Mouse (Mus musculus) ovary, adult 18-20 months (tissue): ENCODE results near the gene Polr3c.
"Not testable (repeated sequence)": the region's sequence is repeated elsewhere in the genome, so short reads cannot be mapped to it uniquely, and the experiment has no call there.

Experiments used
- DNase-seq: peaks from one replicate; pipeline ENCODE4 v3.0.0; 2022; ENCODE audit warnings: low spot score, mixed read lengths

Polr3c gene

GRCm38 (mm10) chr3:96707903-96708683 lies 19.3 kb downstream of the Polr3c start, which contains the start of gene Nudt17:
Gene Nudt17, minus strand, starts transcription at chr3:96708562.
- DNase-seq: peak; percentile 50

DNA sequence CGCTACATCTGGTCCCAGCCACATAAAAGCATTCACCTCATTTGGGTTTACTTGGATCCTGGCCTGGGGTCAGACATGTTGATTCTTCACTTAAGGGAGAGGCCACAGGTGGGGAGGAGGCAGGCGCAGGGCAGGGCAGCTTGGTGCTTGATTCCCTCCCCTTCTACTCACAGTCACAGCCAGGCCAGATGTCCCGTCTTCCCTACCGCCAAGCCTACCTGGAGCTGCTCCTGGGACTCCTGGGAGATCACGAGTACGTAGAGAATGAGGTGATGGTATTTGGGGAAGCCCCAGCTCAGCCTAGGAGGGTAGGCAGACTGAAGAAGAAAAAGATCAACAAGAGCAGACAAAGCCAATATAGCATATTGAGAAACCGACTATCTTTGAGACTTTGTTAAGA lies 20.4 kb downstream of the Polr3c start:
- DNase-seq: no peak

- no peak for DNase-seq
Measured at GRCm38 (mm10) chr3:96706217-96706616, 21.2 kb downstream of the Polr3c start.

DNA sequence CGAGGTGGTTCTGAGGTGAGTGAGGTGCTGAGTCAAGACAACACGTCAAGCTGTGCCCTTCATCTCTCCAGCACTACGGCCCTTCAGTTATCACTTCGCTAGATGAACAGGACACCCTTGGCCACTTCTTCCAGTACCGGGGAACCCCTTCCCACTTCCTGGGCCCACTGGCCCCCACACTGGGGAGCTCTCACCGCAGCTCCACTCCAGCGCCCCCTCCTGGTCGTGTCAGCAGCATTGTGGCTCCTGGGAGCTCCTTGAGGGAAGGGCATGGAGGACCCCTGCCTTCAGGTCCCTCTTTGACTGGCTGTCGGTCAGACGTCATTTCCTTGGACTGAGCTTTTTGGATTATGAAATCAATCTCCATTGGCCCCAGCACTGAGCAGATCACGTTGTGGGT lies 22.6 kb downstream of the Polr3c start:
- DNase-seq: no peak

- no peak for DNase-seq
Measured at GRCm38 (mm10) chr3:96701003-96701402, 26.4 kb downstream of the Polr3c start.

DNA sequence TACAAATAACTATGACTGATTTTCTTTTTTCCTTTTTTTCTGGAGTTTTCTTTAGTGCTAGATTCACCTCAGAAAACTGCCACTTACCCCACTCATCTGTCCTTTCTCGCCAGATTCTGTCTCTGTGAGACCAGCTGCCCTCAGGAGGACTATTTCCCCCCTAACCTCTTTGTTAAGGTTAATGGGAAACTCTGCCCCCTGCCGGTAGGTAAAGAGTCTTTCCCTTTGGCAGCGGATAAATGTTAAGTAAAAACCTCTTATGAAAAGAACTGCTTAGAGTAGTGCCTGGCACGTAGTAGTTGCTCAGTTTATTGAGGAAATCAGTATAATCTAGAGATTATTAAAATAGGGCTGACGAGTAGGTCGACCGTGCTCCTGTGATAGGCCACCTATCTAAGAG lies 27.1 kb downstream of the Polr3c start:
- DNase-seq: no peak

DNA sequence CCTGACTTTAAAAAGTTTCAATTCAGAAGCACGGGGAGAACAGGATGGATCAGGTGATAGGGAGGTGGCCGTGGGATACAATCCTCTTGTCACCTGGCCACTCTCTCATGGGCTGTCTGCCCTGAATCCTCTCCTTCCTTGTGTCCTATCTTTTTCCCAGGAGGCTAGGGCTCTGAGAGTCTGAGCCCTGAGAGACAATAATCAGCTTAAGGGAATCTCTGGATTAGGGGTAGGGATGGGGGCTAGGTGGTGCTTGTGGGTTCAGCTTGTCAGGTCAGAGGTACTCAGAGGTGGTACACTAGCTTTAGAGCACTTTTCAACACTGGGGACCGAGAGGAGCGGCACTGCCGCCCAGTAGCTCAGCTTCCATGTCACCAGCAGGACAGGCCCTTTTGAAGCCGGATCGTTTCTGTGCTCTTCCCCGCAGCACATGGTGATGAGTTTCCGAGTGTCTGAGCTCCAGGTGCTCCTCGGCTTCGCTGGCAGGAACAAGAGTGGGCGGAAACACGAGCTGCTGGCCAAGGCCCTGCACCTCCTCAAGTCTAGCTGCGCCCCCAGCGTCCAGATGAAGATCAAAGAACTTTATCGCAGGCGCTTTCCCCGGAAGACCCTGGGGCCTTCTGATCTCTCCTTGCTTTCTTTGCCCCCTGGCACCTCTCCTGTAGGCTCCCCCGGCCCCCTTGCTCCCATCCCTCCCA lies 28.3 kb downstream of the Polr3c start:
- DNase-seq: no peak

DNA sequence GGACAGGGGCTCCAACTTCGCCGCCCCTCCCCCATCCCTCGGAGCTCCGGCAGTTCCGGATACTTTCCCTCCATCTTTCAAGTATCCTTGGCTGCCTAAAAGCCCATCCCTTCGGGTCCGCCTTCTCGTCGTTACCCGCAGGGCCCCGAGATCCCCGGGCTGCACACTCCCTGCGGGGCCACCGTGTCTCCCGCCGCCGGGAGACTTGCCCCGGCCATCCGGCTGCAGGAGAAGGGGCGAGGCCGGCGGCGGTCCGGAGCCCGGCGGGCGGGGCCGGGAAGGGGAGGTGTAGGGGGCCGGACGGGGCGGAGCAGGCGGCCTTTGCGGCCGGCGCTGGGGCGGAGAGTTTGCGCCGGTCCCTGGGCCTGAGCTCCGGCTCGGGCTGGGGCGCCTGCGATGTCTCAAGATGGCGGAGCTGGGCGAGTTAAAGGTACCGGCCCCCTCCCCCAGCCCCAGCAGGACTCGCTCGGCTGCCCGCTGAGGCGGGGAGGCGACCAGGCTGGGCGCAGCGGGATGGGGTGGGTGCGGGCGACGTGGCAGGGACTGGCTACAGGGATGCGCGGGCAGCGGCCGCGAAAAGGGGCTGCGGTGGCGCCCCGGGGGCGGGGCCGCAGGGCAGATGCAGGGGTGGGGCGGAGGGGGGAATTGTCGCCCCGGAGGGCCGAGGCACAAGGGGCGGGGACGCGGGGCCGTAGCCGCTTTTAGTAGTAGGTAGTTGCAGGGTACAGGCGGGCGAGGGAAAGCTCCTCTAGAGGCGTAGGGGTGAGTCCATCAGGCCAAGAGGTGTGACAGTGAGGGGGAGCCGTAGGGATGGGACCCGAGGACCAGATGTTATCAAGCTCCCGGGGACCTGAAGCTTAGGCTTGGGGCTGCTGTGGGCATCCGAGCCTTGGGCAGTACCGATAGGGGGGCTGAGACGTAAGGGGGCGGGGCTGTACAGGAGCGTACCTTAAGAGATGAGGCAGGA lies 30.4 kb downstream of the Polr3c start:
- DNase-seq: peak; percentile 88

GRCm38 (mm10) chr3:96696198-96696765 lies 31.1 kb downstream of the Polr3c start, which contains the start of gene Pias3:
Gene Pias3, plus strand, starts transcription at chr3:96696384.
- peak; percentile 86 for DNase-seq

DNA sequence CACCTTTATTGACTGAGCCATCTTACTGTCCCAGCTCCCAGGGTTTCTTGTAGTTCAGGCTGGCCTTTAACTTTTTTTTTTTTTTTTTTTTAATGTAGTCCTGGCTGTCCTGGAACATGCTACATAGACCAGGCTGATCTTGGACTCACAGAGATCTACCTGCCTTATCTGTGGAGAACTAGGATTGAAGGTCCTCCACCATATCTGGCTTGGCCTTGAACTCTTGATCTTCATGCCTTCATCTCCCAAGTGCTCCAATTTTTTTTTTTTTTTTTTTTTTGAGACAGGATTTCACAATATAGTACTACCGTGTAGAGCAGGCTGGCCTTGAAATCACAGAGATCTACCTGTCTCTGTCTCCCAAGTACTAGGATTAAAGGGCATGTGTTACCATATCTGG lies 33.8 kb downstream of the Polr3c start:
- DNase-seq: no peak

- no peak for DNase-seq
Measured at GRCm38 (mm10) chr3:96692506-96692905, 34.9 kb downstream of the Polr3c start.

DNA sequence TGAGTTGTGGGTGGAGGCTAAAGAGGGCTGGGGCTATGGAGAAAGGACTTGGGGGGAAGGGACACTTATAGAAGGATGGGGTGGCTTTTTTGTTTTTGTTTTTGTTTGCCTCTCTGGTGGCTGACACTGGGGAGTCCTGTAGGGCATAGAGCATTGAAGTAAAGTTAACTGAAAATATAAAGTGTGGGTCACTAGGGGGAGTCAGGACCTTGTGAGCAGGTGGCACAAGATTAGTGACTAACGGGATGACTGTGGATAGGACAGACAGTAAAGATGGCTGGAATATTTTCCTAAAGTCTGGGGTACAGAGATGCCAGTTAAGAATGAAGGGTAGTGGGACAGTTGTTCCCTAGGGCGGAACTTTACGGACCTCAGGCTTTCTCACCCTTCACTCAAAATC lies 37.1 kb downstream of the Polr3c start:
- no peak for DNase-seq

DNA sequence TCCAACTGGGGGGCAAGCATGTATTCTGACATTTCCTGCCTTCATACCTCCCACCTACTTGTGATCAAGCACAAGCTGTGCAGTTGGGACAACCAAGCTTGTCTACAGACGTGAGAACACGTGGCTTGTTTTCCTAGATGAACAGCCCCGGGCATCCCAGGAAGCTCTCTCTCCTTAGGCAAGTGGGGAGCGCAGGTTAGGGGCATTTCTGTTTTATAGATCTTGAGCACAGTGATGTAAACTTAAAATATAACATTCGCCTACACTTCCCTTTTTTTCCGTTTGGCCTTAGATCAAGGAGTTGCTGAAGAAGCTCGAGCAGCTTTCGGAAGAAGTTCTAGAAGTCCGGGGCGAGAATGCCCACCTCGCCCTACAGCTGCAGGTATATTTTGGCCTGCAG lies 38.6 kb downstream of the Polr3c start:
- no peak for DNase-seq

DNA sequence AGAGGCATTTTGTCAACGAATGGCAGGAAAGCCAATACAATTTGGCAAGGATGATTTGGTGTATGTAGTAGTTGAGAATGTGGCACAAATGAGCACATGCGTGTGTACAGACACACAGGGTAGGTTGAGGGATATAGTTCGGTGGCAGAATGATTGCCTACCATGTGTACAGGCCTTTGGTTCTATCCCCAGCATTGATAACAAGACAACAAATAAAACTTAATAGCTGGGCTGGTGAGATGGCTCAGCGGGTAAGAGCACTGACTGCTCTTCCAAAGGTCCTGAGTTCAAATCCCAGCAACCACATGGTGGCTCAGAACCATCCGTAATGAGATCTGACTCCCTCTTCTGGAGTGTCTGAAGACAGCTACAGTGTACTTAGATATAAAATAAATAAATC lies 41.4 kb downstream of the Polr3c start:
- not testable (repeated sequence) for DNase-seq

DNA sequence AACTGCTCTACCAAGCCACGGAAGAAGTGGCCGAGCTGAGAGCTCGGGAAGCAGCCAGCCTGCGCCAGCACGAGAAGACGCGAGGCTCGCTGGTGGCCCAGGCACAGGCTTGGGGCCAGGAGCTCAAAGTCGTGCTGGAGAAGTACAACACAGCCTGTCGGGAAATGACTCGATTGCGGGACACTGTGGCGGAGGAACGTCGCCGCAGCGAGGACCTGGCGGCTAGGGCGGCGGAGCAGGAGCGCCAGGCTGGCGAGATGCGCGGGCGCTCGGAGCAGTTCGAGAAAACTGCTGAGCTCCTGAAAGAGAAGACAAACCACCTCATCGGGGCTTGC lies 42.6 kb downstream of the Polr3c start:
- DNase-seq: no peak

GRCm38 (mm10) chr3:96684151-96684821 lies 43.1 kb downstream of the Polr3c start:
- DNase-seq: peak; percentile 83

DNA sequence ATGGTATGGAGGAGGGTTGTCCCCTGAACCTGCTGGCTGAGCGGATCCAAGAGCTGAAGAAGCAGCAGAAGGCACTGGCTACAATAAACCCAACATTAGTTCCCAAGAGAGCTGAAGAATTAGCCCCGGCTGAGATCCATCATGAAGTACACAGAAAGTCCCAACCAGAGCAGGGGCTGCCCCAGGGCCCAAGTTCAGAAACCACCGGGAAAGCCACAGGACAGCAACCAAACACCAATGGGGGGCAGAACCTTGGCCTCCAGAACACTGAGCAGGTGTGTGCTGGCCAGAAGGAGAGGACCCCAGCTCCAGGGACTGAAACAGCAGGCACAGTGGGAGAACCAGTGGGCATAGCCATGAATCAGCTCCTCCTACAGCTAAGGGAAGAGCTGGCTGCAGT lies 43.9 kb downstream of the Polr3c start:
- DNase-seq: no peak

- no peak for DNase-seq
Measured at GRCm38 (mm10) chr3:96680269-96680956, 47.0 kb downstream of the Polr3c start.

DNA sequence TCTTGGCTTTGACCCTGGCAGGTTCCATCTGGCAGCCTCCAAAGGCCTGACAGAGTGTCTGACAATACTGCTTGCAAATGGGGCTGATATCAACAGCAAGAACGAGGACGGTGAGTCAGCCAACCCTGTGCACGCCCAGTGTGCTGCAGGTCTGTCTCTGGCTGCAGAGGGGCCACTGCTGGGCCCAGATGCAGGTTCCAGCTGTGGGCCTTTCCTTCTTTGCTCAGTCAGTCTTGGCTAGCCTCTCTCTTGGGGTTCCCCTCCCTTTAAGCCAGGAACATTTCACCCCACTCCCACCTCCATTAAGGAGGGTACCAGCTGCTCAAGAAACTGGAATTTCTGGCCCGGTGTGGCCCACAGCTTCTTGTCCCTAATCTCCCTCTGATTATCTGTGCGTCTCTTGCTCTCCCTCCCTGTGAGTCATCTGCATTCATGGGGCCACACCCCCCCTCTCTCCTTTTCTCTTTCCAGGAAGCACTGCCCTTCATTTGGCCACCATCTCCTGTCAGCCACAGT lies 48.2 kb downstream of the Polr3c start:
- DNase-seq: no peak

DNA sequence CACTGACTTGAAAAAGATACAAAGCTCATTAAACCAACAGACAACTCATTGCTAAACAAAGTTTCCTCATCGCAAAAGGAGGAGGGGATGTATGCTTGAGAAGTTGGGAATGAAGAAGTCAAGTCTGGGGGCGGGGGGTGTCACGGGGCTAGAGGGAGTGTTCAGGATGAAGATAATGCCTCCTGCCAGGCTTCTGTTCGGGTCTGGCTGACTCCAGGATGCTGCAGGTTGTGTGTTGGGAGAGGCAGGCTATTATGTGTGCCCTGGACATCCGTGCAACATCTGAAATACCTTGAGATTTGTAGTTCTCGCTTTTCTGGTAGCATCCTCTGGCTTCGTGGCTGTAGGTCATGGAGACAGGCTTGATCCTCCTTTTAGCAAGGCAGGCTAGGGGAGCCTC lies 49.0 kb downstream of the Polr3c start:
- DNase-seq: no peak

DNA sequence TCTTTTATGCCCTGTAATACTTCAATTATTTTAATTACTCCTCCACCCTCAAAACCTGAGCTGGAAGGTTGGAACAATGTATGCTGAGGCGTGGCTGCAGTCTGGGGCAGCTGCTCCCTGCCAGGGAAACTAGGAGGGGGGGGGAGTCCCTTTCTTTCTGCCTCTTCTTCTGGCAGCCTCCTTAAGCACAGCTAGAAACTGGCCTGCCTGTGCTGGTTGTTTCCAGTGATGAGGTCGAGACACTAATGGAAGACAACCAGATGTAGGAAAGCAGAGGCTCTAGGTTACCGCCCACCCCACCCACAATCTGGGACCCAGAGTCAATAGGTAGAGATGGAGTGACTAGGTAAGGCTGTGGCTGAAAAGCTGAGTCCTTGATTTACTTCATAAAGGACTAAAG lies 51.7 kb downstream of the Polr3c start:
- no peak for DNase-seq
